Mouse (Mus musculus): ENCODE data around the gene Bcor. TPM values are rescaled to one million over a fixed set of nuclear protein-coding genes. Genes with fewer than 3 reads are reported as not detected.

Gene Bcor
- polyA plus RNA-seq, 1 experiment from 2014 or later = 14.5 TPM

- Histone ChIP-seq H3K4me1 (replicated peaks; ENCODE audit: control insufficient read depth, insufficient read depth, low read length) (peaks cover 18% of the 10 kb centered on the region), H3K4me3 (ENCODE audit: low read depth, low read length) (no peak overlapping the region), H3K27me3 (replicated peaks; ENCODE audit: control insufficient read depth, insufficient read depth, low read length) (peaks cover 35% of the 10 kb centered on the region), H3K27ac (ENCODE audit: low read depth, low read length) (no peak overlapping the region), H3K36me3 (ENCODE audit: control insufficient read depth, insufficient read depth, low read length) (no peaks in the 10 kb centered on the region; the same call in 1 of the 2 replicates), H3K9ac (ENCODE audit: low read depth, low read length) (no peak overlapping the region), H3K9me3 (ENCODE audit: control insufficient read depth, low read length) (no peaks in the 10 kb centered on the region), H3K4me2 (no peak overlapping the region)
- ATAC-seq (replicated peaks; ENCODE audit: low FRiP score) (no peak), DNase-seq (ENCODE audit: low spot score) (no peak)
- WGBS = 48% methylated on average over 24 of the region's 24 CpGs
These were observed 97.8 kb downstream of the Bcor start for GRCm38 (mm10) chrX:12062121-12062931.

- DNase-seq (ENCODE audit: low spot score) (no peak), ATAC-seq (replicated peaks; ENCODE audit: low FRiP score) (no peak)
- Histone ChIP-seq H3K27me3 (replicated peaks; ENCODE audit: control insufficient read depth, insufficient read depth, low read length) (peaks cover 20% of the 10 kb centered on the region), H3K9me3 (ENCODE audit: control insufficient read depth, low read length) (no peaks in the 10 kb centered on the region), H3K27ac (ENCODE audit: low read depth, low read length) (no peak overlapping the region), H3K9ac (ENCODE audit: low read depth, low read length) (no peak overlapping the region), H3K36me3 (ENCODE audit: control insufficient read depth, insufficient read depth, low read length) (no peaks in the 10 kb centered on the region; the same call in 1 of the 2 replicates), H3K4me1 (replicated peaks; ENCODE audit: control insufficient read depth, insufficient read depth, low read length) (peaks cover 6% of the 10 kb centered on the region), H3K4me2 (no peak overlapping the region), H3K4me3 (ENCODE audit: low read depth, low read length) (no peak overlapping the region)
- WGBS = 64% methylated on average over 3 of the region's 3 CpGs
These were observed 99.3 kb downstream of the Bcor start for GRCm38 (mm10) chrX:12060848-12061247.

GRCm38 (mm10) chrX:12057210-12057609 lies 102.9 kb downstream of the Bcor start:
- no peak overlapping the region for H3K4me3 ChIP-seq (ENCODE audit: low read depth, low read length)
- DNase-seq (ENCODE audit: low spot score) (no peak), ATAC-seq (replicated peaks; ENCODE audit: low FRiP score) (no peak)
- 90% methylated on average over 11 of the region's 11 CpGs for WGBS
- H3K4me1 ChIP-seq (replicated peaks; ENCODE audit: control insufficient read depth, insufficient read depth, low read length) = no peaks in the 10 kb centered on the region
- H3K36me3 ChIP-seq (ENCODE audit: control insufficient read depth, insufficient read depth, low read length) = peaks cover 3% of the 10 kb centered on the region; the same call in 1 of the 2 replicates
- H3K27ac ChIP-seq (ENCODE audit: low read depth, low read length) = no peak overlapping the region
- H3K9ac ChIP-seq (ENCODE audit: low read depth, low read length) = no peak overlapping the region
- H3K4me2 ChIP-seq = no peak overlapping the region
- H3K27me3 ChIP-seq (replicated peaks; ENCODE audit: control insufficient read depth, insufficient read depth, low read length) = peaks cover 8% of the 10 kb centered on the region
- no peaks in the 10 kb centered on the region for H3K9me3 ChIP-seq (ENCODE audit: control insufficient read depth, low read length)

GRCm38 (mm10) chrX:12053315-12053914 lies 106.7 kb downstream of the Bcor start:
- Histone ChIP-seq H3K9me3 (ENCODE audit: control insufficient read depth, low read length) (no peaks in the 10 kb centered on the region), H3K4me1 (replicated peaks; ENCODE audit: control insufficient read depth, insufficient read depth, low read length) (no peaks in the 10 kb centered on the region), H3K27ac (ENCODE audit: low read depth, low read length) (no peak overlapping the region), H3K4me2 (no peak overlapping the region), H3K36me3 (ENCODE audit: control insufficient read depth, insufficient read depth, low read length) (peaks cover 3% of the 10 kb centered on the region; the same call in 1 of the 2 replicates), H3K4me3 (ENCODE audit: low read depth, low read length) (no peak overlapping the region), H3K9ac (ENCODE audit: low read depth, low read length) (no peak overlapping the region), H3K27me3 (replicated peaks; ENCODE audit: control insufficient read depth, insufficient read depth, low read length) (no peaks in the 10 kb centered on the region; the same call in 1 of the 2 replicates)
- 77% methylated on average over 9 of the region's 9 CpGs for WGBS
- ATAC-seq (replicated peaks; ENCODE audit: low FRiP score) (no peak), DNase-seq (ENCODE audit: low spot score) (no peak)

- no peaks in the 10 kb centered on the region for H3K4me1 ChIP-seq (replicated peaks; ENCODE audit: control insufficient read depth, insufficient read depth, low read length)
- no peaks in the 10 kb centered on the region for H3K9me3 ChIP-seq (ENCODE audit: control insufficient read depth, low read length)
- DNase-seq (ENCODE audit: low spot score) (no peak), ATAC-seq (replicated peaks; ENCODE audit: low FRiP score) (no peak)
- H3K4me2 ChIP-seq = no peak overlapping the region
- H3K4me3 ChIP-seq (ENCODE audit: low read depth, low read length) = no peak overlapping the region
- H3K9ac ChIP-seq (ENCODE audit: low read depth, low read length) = no peak overlapping the region
- H3K36me3 ChIP-seq (ENCODE audit: control insufficient read depth, insufficient read depth, low read length) = peaks cover 3% of the 10 kb centered on the region; the same call in 1 of the 2 replicates
- WGBS = 88% methylated on average over 1 of the region's 1 CpGs
- H3K27me3 ChIP-seq (replicated peaks; ENCODE audit: control insufficient read depth, insufficient read depth, low read length) = no peaks in the 10 kb centered on the region; the same call in 1 of the 2 replicates
- no peak overlapping the region for H3K27ac ChIP-seq (ENCODE audit: low read depth, low read length)
These were observed 107.5 kb downstream of the Bcor start for GRCm38 (mm10) chrX:12052651-12053050.

GRCm38 (mm10) chrX:12048721-12049120 lies 111.4 kb downstream of the Bcor start:
- Histone ChIP-seq H3K27me3 (replicated peaks; ENCODE audit: control insufficient read depth, insufficient read depth, low read length) (no peaks in the 10 kb centered on the region; the same call in none of the 2 replicates), H3K9ac (ENCODE audit: low read depth, low read length) (no peak overlapping the region), H3K4me2 (no peak overlapping the region), H3K36me3 (ENCODE audit: control insufficient read depth, insufficient read depth, low read length) (peaks cover 5% of the 10 kb centered on the region; the same call in 1 of the 2 replicates), H3K9me3 (ENCODE audit: control insufficient read depth, low read length) (no peaks in the 10 kb centered on the region), H3K4me3 (ENCODE audit: low read depth, low read length) (no peak overlapping the region), H3K27ac (ENCODE audit: low read depth, low read length) (no peak overlapping the region), H3K4me1 (replicated peaks; ENCODE audit: control insufficient read depth, insufficient read depth, low read length) (no peaks in the 10 kb centered on the region)
- WGBS = 69% methylated on average over 10 of the region's 11 CpGs
- DNase-seq (ENCODE audit: low spot score) (no peak), ATAC-seq (replicated peaks; ENCODE audit: low FRiP score) (no peak)

- no peak for ATAC-seq (replicated peaks; ENCODE audit: low FRiP score)
- no peak overlapping the region for H3K9ac ChIP-seq (ENCODE audit: low read depth, low read length)
- H3K27me3 ChIP-seq (replicated peaks; ENCODE audit: control insufficient read depth, insufficient read depth, low read length) = no peaks in the 10 kb centered on the region; the same call in none of the 2 replicates
- H3K36me3 ChIP-seq (ENCODE audit: control insufficient read depth, insufficient read depth, low read length) = peaks cover 5% of the 10 kb centered on the region; the same call in 1 of the 2 replicates
- no peak overlapping the region for H3K4me2 ChIP-seq
- DNase-seq (ENCODE audit: low spot score) = no peak
- H3K27ac ChIP-seq (ENCODE audit: low read depth, low read length) = no peak overlapping the region
- no peaks in the 10 kb centered on the region for H3K4me1 ChIP-seq (replicated peaks; ENCODE audit: control insufficient read depth, insufficient read depth, low read length)
- H3K4me3 ChIP-seq (ENCODE audit: low read depth, low read length) = no peak overlapping the region
- WGBS = 57% methylated on average over 9 of the region's 9 CpGs
- no peaks in the 10 kb centered on the region for H3K9me3 ChIP-seq (ENCODE audit: control insufficient read depth, low read length)
These were observed 112.0 kb downstream of the Bcor start for GRCm38 (mm10) chrX:12048166-12048565.

GRCm38 (mm10) chrX:12047223-12047911 lies 112.8 kb downstream of the Bcor start:
- Histone ChIP-seq H3K4me2 (no peak overlapping the region), H3K27me3 (replicated peaks; ENCODE audit: control insufficient read depth, insufficient read depth, low read length) (no peaks in the 10 kb centered on the region; the same call in none of the 2 replicates), H3K9me3 (ENCODE audit: control insufficient read depth, low read length) (no peaks in the 10 kb centered on the region), H3K4me1 (replicated peaks; ENCODE audit: control insufficient read depth, insufficient read depth, low read length) (no peaks in the 10 kb centered on the region), H3K27ac (ENCODE audit: low read depth, low read length) (no peak overlapping the region), H3K9ac (ENCODE audit: low read depth, low read length) (no peak overlapping the region), H3K36me3 (ENCODE audit: control insufficient read depth, insufficient read depth, low read length) (peaks cover 5% of the 10 kb centered on the region; the same call in 1 of the 2 replicates), H3K4me3 (ENCODE audit: low read depth, low read length) (no peak overlapping the region)
- no peak for ATAC-seq (replicated peaks; ENCODE audit: low FRiP score)
- 55% methylated on average over 16 of the region's 16 CpGs for WGBS
- DNase-seq (ENCODE audit: low spot score) = no peak

Data from liver, embryonic 11.5 days (tissue).